Mouse (Mus musculus): Measurements from ENCODE around the gene Khnyn.

- TF ChIP-seq CTCF (IDR thresholded peaks at IDR 0.05; ENCODE audit: borderline replicate concordance, extremely low read depth, insufficient read depth, insufficient read length): peak; percentile 94
- no peak for TF ChIP-seq POLR2A (IDR thresholded peaks at IDR 0.05; ENCODE audit: borderline replicate concordance, extremely low read depth, insufficient read depth, insufficient read length, poor library complexity, severe bottlenecking)
These were observed 10.7 kb upstream of the Khnyn start for GRCm38 (mm10) chr14:55873714-55874683.
